Mouse (Mus musculus) lung, postnatal 0 days (tissue): ENCODE measurements at regions not wholly inside any gene's neighbourhood (a gene's known extent, or its start where the extent isn't known, plus 50 kb on each side); places are given as distances from the start of the nearest gene placed in this dataset.

Experiments
- CTCF ChIP-seq: IDR thresholded peaks from 2 replicates; pipeline ENCODE4 v1.5.1; 2016; ENCODE audit warnings: antibody characterized with exemption, mild to moderate bottlenecking
- EP300 ChIP-seq: IDR thresholded peaks from 2 replicates; pipeline ENCODE4 v1.6.1; 2016; ENCODE audit warnings: antibody characterized with exemption, mild to moderate bottlenecking, control low read depth

DNA sequence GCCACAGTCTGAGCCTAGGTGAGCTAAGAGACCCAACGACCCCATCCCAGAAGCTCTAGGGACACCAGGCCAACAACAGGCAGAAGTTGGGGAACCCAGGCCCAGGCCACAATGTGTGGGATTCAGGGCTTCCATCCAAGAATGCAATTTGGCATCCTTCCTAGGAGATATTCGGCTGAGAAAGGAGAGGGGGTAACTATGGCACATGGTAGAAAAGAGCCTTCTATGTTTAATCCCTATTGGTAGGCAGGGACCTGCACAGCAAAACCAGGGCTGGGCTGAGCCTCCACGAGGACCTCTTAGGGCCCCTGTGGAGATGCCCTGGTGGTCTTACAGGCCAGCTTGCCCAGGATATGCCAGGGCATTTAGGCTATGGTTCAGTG lies 71.8 kb downstream of the Zfp36l2 start:
- no peak for TF ChIP-seq CTCF
- no peak; the same call in 1 of the 2 replicates for TF ChIP-seq EP300
